Mouse (Mus musculus) myocyte (in vitro differentiated cells): ENCODE measurements at regions not wholly inside any gene's neighbourhood (a gene's known extent, or its start where the extent isn't known, plus 50 kb on each side); places are given as distances from the start of the nearest gene placed in this dataset.

Experiments
- H3K27me3 ChIP-seq: one replicate; pipeline ENCODE4 v1.6.1; 2011; ENCODE audit not compliant: control insufficient read depth, insufficient read depth, insufficient read length
- H3K36me3 ChIP-seq: one replicate; pipeline ENCODE4 v1.6.1; 2011; ENCODE audit not compliant: control insufficient read depth, insufficient read depth
- H3K4me2 ChIP-seq: one replicate; pipeline ENCODE4 v1.6.1; 2011; ENCODE audit warnings: low read depth, control low read depth
- H3K4me3 ChIP-seq: one replicate; pipeline ENCODE4 v1.5.1; 2011; ENCODE audit warnings: mild to moderate bottlenecking, control low read depth, moderate library complexity
- H3K79me2 ChIP-seq: one replicate; pipeline ENCODE4 v1.6.1; 2011; ENCODE audit not compliant: control insufficient read depth, insufficient read depth
- H3ac ChIP-seq: one replicate; pipeline ENCODE4 v1.6.1; 2011; ENCODE audit not compliant: control insufficient read depth, insufficient read length
- CEBPB ChIP-seq: IDR thresholded peaks from 2 replicates; pipeline ENCODE4 v1.6.1; 2011; ENCODE audit warnings: mild to moderate bottlenecking, moderate library complexity; ENCODE audit not compliant: poor library complexity, insufficient read depth, severe bottlenecking
- E2F4 ChIP-seq: IDR thresholded peaks from one replicate; pipeline ENCODE4 v1.6.1; 2011; ENCODE audit warnings: mild to moderate bottlenecking, control low read depth, moderate library complexity; ENCODE audit not compliant: insufficient read depth
- MAX ChIP-seq: IDR thresholded peaks from one replicate; pipeline ENCODE4 v1.6.1; 2011; ENCODE audit warnings: low read depth, mild to moderate bottlenecking, control low read depth
- MYOD1 ChIP-seq, 3 experiments: IDR thresholded peaks; one replicate each; pipeline ENCODE4 v1.6.1; 2011; ENCODE audit warnings: control low read depth in 2 of 3, low read depth in 2 of 3, mild to moderate bottlenecking in 2 of 3, moderate library complexity in 1 of 3; ENCODE audit not compliant: insufficient read length in 2 of 3, control insufficient read depth in 1 of 3
- MYOG ChIP-seq, 3 experiments: IDR thresholded peaks; one replicate each; pipeline ENCODE4 v1.6.1; 2011; ENCODE audit warnings: control low read depth in 2 of 3, low read depth in 2 of 3, mild to moderate bottlenecking in 2 of 3; ENCODE audit not compliant: insufficient read length in 2 of 3, control insufficient read depth in 1 of 3, insufficient read depth in 1 of 3
- POLR2A ChIP-seq: IDR thresholded peaks from one replicate; pipeline ENCODE4 v1.6.1; 2011; ENCODE audit warnings: low read depth, mild to moderate bottlenecking, control low read depth, moderate library complexity; ENCODE audit not compliant: insufficient read length
- POLR2AphosphoS2 ChIP-seq: IDR thresholded peaks from one replicate; pipeline ENCODE4 v1.6.1; 2011; ENCODE audit warnings: low read depth, control low read depth; ENCODE audit not compliant: insufficient read length
- REST ChIP-seq: IDR thresholded peaks from one replicate; pipeline ENCODE4 v1.6.1; 2011; ENCODE audit warnings: mild to moderate bottlenecking, control low read depth, moderate library complexity; ENCODE audit not compliant: insufficient read depth, insufficient read length
- SRF ChIP-seq: IDR thresholded peaks from one replicate; pipeline ENCODE4 v1.6.1; 2011; ENCODE audit warnings: low read depth; ENCODE audit not compliant: control insufficient read depth, insufficient read length
- TCF12 ChIP-seq: IDR thresholded peaks from one replicate; pipeline ENCODE4 v1.6.1; 2011; ENCODE audit warnings: mild to moderate bottlenecking, control low read depth; ENCODE audit not compliant: poor library complexity, insufficient read depth, severe bottlenecking
- TCF3 ChIP-seq: IDR thresholded peaks from one replicate; pipeline ENCODE4 v1.6.1; 2011; ENCODE audit warnings: low read depth, control low read depth; ENCODE audit not compliant: insufficient read length
- USF1 ChIP-seq: IDR thresholded peaks from one replicate; pipeline ENCODE4 v1.6.1; 2011; ENCODE audit warnings: low read depth, mild to moderate bottlenecking, control low read depth, moderate library complexity

GRCm38 (mm10) chr1:98788528-98788927 lies 367.6 kb downstream of the Slco6d1 start:
- no peaks in the 10 kb centered on the region for H3K79me2 ChIP-seq
- H3K4me3 ChIP-seq = no peak overlapping the region
- TF ChIP-seq TCF12 (no peak), USF1 (no peak), REST (no peak), TCF3 (no peak), POLR2AphosphoS2 (no peak), MYOG (IDR thresholded peaks at IDR 0.05; ENCODE audit: control insufficient read depth in 1 of 3, insufficient read depth in 1 of 3, insufficient read length in 2 of 3, low read depth in 2 of 3) (no peak), CEBPB (no peak), MYOD1 (IDR thresholded peaks at IDR 0.05; ENCODE audit: control insufficient read depth in 1 of 3, insufficient read length in 2 of 3, low read depth in 2 of 3) (no peak)
- H3ac ChIP-seq = no peak overlapping the region
- no peaks in the 10 kb centered on the region for H3K27me3 ChIP-seq
- no peaks in the 10 kb centered on the region for H3K36me3 ChIP-seq
- no peak overlapping the region for H3K4me2 ChIP-seq

GRCm38 (mm10) chr1:98793320-98793719 lies 372.4 kb downstream of the Slco6d1 start:
- no peak overlapping the region for H3ac ChIP-seq
- TF ChIP-seq E2F4 (no peak), POLR2A (no peak), MYOG (IDR thresholded peaks at IDR 0.05; ENCODE audit: control insufficient read depth in 1 of 3, insufficient read depth in 1 of 3, insufficient read length in 2 of 3, low read depth in 2 of 3) (no peak), TCF3 (no peak), CEBPB (peak; percentile 27; the same call in 1 of the 2 replicates)
- no peaks in the 10 kb centered on the region for H3K27me3 ChIP-seq

GRCm38 (mm10) chr1:98812543-98812942 lies 391.6 kb downstream of the Slco6d1 start:
- Histone ChIP-seq H3K27me3 (no peaks in the 10 kb centered on the region), H3ac (no peak overlapping the region), H3K79me2 (no peaks in the 10 kb centered on the region), H3K4me3 (no peak overlapping the region), H3K4me2 (no peak overlapping the region), H3K36me3 (no peaks in the 10 kb centered on the region)
- TF ChIP-seq REST (no peak), POLR2AphosphoS2 (no peak), E2F4 (no peak), TCF12 (no peak), MAX (no peak), MYOG (IDR thresholded peaks at IDR 0.05; ENCODE audit: control insufficient read depth in 1 of 3, insufficient read depth in 1 of 3, insufficient read length in 2 of 3, low read depth in 2 of 3) (no peak), MYOD1 (IDR thresholded peaks at IDR 0.05; ENCODE audit: control insufficient read depth in 1 of 3, insufficient read length in 2 of 3, low read depth in 2 of 3) (no peak), CEBPB (no peak), USF1 (no peak), POLR2A (no peak), SRF (no peak), TCF3 (no peak)

More at GRCm38 (mm10) chr1:98793320-98793719, 372.4 kb downstream of the Slco6d1 start:
- Histone ChIP-seq H3K36me3 (no peaks in the 10 kb centered on the region), H3K79me2 (no peaks in the 10 kb centered on the region), H3K4me2 (no peak overlapping the region), H3K4me3 (no peak overlapping the region)

- no peak overlapping the region for H3K4me2 ChIP-seq
- H3ac ChIP-seq = no peak overlapping the region
- no peak for TF ChIP-seq E2F4
- TF ChIP-seq TCF3 = no peak
- TF ChIP-seq CEBPB = no peak
- TF ChIP-seq MAX = no peak
- TF ChIP-seq USF1 = no peak
- TF ChIP-seq MYOG (IDR thresholded peaks at IDR 0.05; ENCODE audit: control insufficient read depth in 1 of 3, insufficient read depth in 1 of 3, insufficient read length in 2 of 3, low read depth in 2 of 3) = no peak
- TF ChIP-seq POLR2A = no peak
- no peak for TF ChIP-seq TCF12
- no peak for TF ChIP-seq MYOD1 (IDR thresholded peaks at IDR 0.05; ENCODE audit: control insufficient read depth in 1 of 3, insufficient read length in 2 of 3, low read depth in 2 of 3)
- TF ChIP-seq POLR2AphosphoS2 = no peak
- no peak for TF ChIP-seq SRF
- no peak for TF ChIP-seq REST
- H3K36me3 ChIP-seq = no peaks in the 10 kb centered on the region
- H3K79me2 ChIP-seq = no peaks in the 10 kb centered on the region
- no peaks in the 10 kb centered on the region for H3K27me3 ChIP-seq
- no peak overlapping the region for H3K4me3 ChIP-seq
Observed at GRCm38 (mm10) chr1:98813990-98814389, 393.1 kb downstream of the Slco6d1 start.

- no peaks in the 10 kb centered on the region for H3K27me3 ChIP-seq
- no peaks in the 10 kb centered on the region for H3K36me3 ChIP-seq
- no peak overlapping the region for H3K4me2 ChIP-seq
- no peak overlapping the region for H3ac ChIP-seq
- H3K79me2 ChIP-seq = no peaks in the 10 kb centered on the region
- H3K4me3 ChIP-seq = no peak overlapping the region
- no peak for TF ChIP-seq POLR2A
- TF ChIP-seq CEBPB = no peak
- no peak for TF ChIP-seq TCF3
- TF ChIP-seq SRF = no peak
- no peak for TF ChIP-seq MAX
- no peak for TF ChIP-seq USF1
- no peak for TF ChIP-seq POLR2AphosphoS2
- TF ChIP-seq MYOD1 (IDR thresholded peaks at IDR 0.05; ENCODE audit: control insufficient read depth in 1 of 3, insufficient read length in 2 of 3, low read depth in 2 of 3) = no peak
- TF ChIP-seq REST = no peak
- no peak for TF ChIP-seq TCF12
Observed at GRCm38 (mm10) chr1:98818076-98818475, 397.2 kb downstream of the Slco6d1 start.
